Mouse (Mus musculus) NIH3T3 (cell line): ENCODE results near the gene Nsg1.
A peak's percentile ranks its signal among the peaks of the same experiment; 100 is the strongest.

Experiments used
- DNase-seq: peaks from one replicate; pipeline ENCODE4 v3.0.0-alpha.2; 2012; ENCODE audit warnings: low read depth

Nsg1 gene

GRCm38 (mm10) chr5:38159634-38160413 is at the start of gene Nsg1:
Gene Nsg1, minus strand, starts transcription at chr5:38159907.
- no peak for DNase-seq

- DNase-seq = peak; percentile 68
Observed at GRCm38 (mm10) chr5:38208985-38209384, 49.3 kb upstream of the Nsg1 start.

- no peak for DNase-seq
Observed at GRCm38 (mm10) chr5:38205303-38205726, 45.6 kb upstream of the Nsg1 start.

GRCm38 (mm10) chr5:38199686-38200085 is 40.0 kb upstream of the Nsg1 start:
- DNase-seq = peak; percentile 48

- peak; percentile 96 for DNase-seq
Observed at GRCm38 (mm10) chr5:38197482-38197823, 37.7 kb upstream of the Nsg1 start.

- DNase-seq = peak; percentile 79
Observed at GRCm38 (mm10) chr5:38196821-38197481, 37.2 kb upstream of the Nsg1 start.

GRCm38 (mm10) chr5:38195941-38196340 is 36.2 kb upstream of the Nsg1 start:
- DNase-seq = no peak

GRCm38 (mm10) chr5:38194946-38195345 is 35.2 kb upstream of the Nsg1 start:
- no peak for DNase-seq

- DNase-seq = no peak
Observed at GRCm38 (mm10) chr5:38190907-38191306, 31.2 kb upstream of the Nsg1 start.

GRCm38 (mm10) chr5:38187006-38187405 is 27.3 kb upstream of the Nsg1 start:
- DNase-seq = peak; percentile 86

- peak; percentile 94 for DNase-seq
Observed at GRCm38 (mm10) chr5:38184688-38185285, 25.1 kb upstream of the Nsg1 start.

GRCm38 (mm10) chr5:38174256-38174912 is 14.7 kb upstream of the Nsg1 start:
- no peak for DNase-seq

GRCm38 (mm10) chr5:38173766-38174165 is 14.1 kb upstream of the Nsg1 start:
- peak; percentile 66 for DNase-seq

- no peak for DNase-seq
Observed at GRCm38 (mm10) chr5:38168497-38168896, 8.8 kb upstream of the Nsg1 start.

GRCm38 (mm10) chr5:38158947-38159633 is 617 bp downstream of the Nsg1 start:
- peak; percentile 78 for DNase-seq

GRCm38 (mm10) chr5:38158501-38158946 is 1.2 kb downstream of the Nsg1 start:
- no peak for DNase-seq

- DNase-seq = no peak
Observed at GRCm38 (mm10) chr5:38157481-38158020, 2.2 kb downstream of the Nsg1 start.

- DNase-seq = no peak
Observed at GRCm38 (mm10) chr5:38153636-38154035, 6.1 kb downstream of the Nsg1 start.

- peak; percentile 45 for DNase-seq
Observed at GRCm38 (mm10) chr5:38152201-38153108, 7.3 kb downstream of the Nsg1 start.

- DNase-seq = peak; percentile 87
Observed at GRCm38 (mm10) chr5:38151264-38151663, 8.4 kb downstream of the Nsg1 start.
